Mouse (Mus musculus) neural tube, embryonic 13.5 days (tissue): Measurements from ENCODE around the gene Lamb3. TPM values are rescaled to one million over a fixed set of nuclear protein-coding genes. Genes with fewer than 3 reads are reported as not detected.
A peak's percentile ranks its signal among the peaks of the same experiment; 100 is the strongest.

Source experiments
- ATAC-seq: fragments of 200-750 bp; cut with Nextera tagmentation; 2 replicates; pipeline ENCODE4 v1.8.0; 2017; ENCODE audit warnings: low read depth, mild to moderate bottlenecking, moderate TSS enrichment, moderate library complexity
- H3K27ac ChIP-seq: fragments of 300-500 bp; sonication (generic); replicated peaks from 2 replicates; pipeline ENCODE4 v1.5.1; 2015; ENCODE audit warnings: moderate library complexity, mild to moderate bottlenecking, inconsistent platforms
- H3K27me3 ChIP-seq: fragments of 300-500 bp; sonication (generic); 2 replicates; pipeline ENCODE4 v1.6.1; 2015; ENCODE audit warnings: mild to moderate bottlenecking, inconsistent platforms
- H3K36me3 ChIP-seq: fragments of 300-500 bp; sonication (generic); 2 replicates; pipeline ENCODE4 v1.6.1; 2015; ENCODE audit warnings: mild to moderate bottlenecking, inconsistent platforms
- H3K4me1 ChIP-seq: fragments of 300-500 bp; sonication (generic); replicated peaks from 2 replicates; pipeline ENCODE4 v1.6.1; 2015; ENCODE audit warnings: inconsistent platforms
- H3K4me2 ChIP-seq: fragments of 300-500 bp; sonication (generic); 2 replicates; pipeline ENCODE4 v1.6.1; 2015; ENCODE audit warnings: inconsistent platforms, mild to moderate bottlenecking, moderate library complexity
- H3K4me3 ChIP-seq: fragments of 300-500 bp; sonication (generic); 2 replicates; pipeline ENCODE4 v1.5.1; 2015; ENCODE audit warnings: mild to moderate bottlenecking, inconsistent platforms
- H3K9ac ChIP-seq: fragments of 300-500 bp; sonication (generic); 2 replicates; pipeline ENCODE4 v1.6.1; 2015; ENCODE audit warnings: moderate library complexity, mild to moderate bottlenecking, inconsistent platforms
- H3K9me3 ChIP-seq: fragments of 300-500 bp; sonication (generic); 2 replicates; pipeline ENCODE4 v1.6.1; 2016; ENCODE audit warnings: inconsistent platforms
- WGBS: fragments of 180-500 bp; shearing (Covaris S2); methylation state at CpG from one replicate; pipeline ENCODE4 v1.1.7; 2015; 5-methylcytosine and 5-hydroxymethylcytosine counted together
- polyA plus RNA-seq: library from polyadenylated mRNA; unstranded; fragments of >200 nt; fragmentation: Nextera tagmentation; extraction: Ambion mirVana; gene quantifications from 2 replicates; pipeline ENCODE4 v1.2.1, GENCODE M21; 2015

The Lamb3 gene
- polyA plus RNA-seq, 1 experiment from 2014 or later = 0.74 TPM

DNA sequence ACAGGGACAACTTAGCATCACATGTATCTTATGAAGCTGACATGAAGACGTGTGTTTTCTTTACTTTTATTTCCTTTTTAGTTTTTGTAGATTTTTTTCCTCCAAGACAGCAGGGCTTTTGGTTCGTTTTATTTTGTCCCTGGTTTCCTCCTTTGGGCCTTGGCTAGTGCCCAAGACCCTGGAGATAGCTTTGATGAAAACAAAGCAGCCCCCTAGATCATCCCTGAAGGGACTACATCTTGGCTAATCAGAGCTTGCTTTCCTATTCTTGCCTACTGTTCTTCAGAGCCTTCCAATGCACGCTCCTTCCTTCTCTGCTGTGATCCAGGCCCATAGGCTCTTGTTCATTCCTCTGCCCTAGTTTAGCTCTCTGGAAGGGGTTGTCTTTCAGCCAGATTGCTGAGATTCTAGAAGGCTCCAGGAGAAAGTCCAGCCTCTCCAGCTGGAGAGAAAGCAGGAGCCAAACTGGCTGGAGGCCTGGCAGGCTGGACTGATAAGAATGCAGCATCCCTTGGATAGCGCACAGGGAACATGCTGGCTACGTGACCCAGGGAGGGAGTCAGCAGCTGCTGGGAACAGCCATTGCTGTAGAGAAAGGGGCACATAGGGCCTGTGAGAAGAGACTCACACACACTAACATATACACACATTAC lies 108.3 kb downstream of the Lamb3 start:
- 0 out of 2 replicates have a peak overlapping the region, but pooled peaks have one; percentile 9 for H3K27ac ChIP-seq
- H3K4me3 ChIP-seq = no peak overlapping the region
- no peak overlapping the region for H3K9ac ChIP-seq
- no peaks in the 10 kb centered on the region for H3K36me3 ChIP-seq
- H3K4me1 ChIP-seq = peaks cover 14% of the 10 kb centered on the region
- 76% methylated on average over 5 of the region's 5 CpGs for WGBS
- no peak for ATAC-seq
- H3K9me3 ChIP-seq = no peaks in the 10 kb centered on the region
- no peaks in the 10 kb centered on the region for H3K27me3 ChIP-seq
- no peak overlapping the region for H3K4me2 ChIP-seq

DNA sequence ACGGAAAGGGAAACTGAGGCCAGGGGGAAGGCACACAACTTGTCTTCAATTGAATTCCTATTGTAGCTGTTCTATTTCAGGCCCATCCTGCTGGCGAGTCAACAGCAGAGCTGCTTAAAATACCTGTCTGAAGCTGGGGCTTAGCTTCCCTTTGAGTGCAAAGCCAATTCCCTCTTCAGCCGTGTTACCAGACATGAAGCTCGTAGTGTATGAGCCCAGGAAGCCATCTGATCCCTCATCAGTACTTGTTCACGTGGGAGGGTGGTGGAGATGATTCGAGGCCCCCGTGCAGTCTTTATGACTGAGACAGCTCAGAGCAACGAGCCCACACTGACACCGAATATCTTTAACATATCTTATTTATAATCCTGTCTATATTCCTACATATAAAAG lies 108.9 kb downstream of the Lamb3 start:
- 0 out of 2 replicates have a peak overlapping the region, but pooled peaks have one; percentile 9 for H3K27ac ChIP-seq

DNA sequence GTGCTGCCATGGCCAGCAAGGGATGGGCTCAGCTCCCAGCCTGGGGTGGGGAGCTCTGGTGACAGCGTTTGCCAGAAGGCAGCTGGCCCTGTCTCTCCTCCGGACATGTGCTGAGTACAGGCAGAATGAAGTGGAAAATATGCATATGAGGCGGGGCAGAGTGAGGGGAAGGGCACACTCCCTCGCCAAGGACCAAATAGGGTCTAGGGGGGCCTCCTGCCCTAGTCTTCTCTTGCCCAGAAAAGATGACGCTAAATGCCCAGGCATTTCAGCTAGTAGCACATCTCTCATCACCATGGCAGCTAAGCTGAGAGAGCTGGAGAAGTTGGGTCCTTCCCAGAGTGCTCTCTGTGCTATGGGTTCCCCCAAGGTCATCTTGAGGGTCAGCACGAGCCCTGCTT lies 109.7 kb downstream of the Lamb3 start:
- Histone ChIP-seq H3K36me3 (no peaks in the 10 kb centered on the region), H3K4me1 (peaks cover 14% of the 10 kb centered on the region), H3K9me3 (no peaks in the 10 kb centered on the region), H3K27ac (no peak overlapping the region), H3K4me2 (no peak overlapping the region), H3K4me3 (no peak overlapping the region), H3K9ac (no peak overlapping the region), H3K27me3 (no peaks in the 10 kb centered on the region)
- WGBS = 41% methylated on average over 6 of the region's 6 CpGs
- ATAC-seq = no peak

More for the DNA sequence above, 108.9 kb downstream of the Lamb3 start:
- ATAC-seq = no peak
- no peak overlapping the region for H3K4me2 ChIP-seq
- H3K27me3 ChIP-seq = no peaks in the 10 kb centered on the region
- peaks cover 14% of the 10 kb centered on the region for H3K4me1 ChIP-seq
- no peak overlapping the region for H3K9ac ChIP-seq
- WGBS = 82% methylated on average over 9 of the region's 9 CpGs
- H3K4me3 ChIP-seq = no peak overlapping the region
- H3K36me3 ChIP-seq = no peaks in the 10 kb centered on the region
- no peaks in the 10 kb centered on the region for H3K9me3 ChIP-seq

DNA sequence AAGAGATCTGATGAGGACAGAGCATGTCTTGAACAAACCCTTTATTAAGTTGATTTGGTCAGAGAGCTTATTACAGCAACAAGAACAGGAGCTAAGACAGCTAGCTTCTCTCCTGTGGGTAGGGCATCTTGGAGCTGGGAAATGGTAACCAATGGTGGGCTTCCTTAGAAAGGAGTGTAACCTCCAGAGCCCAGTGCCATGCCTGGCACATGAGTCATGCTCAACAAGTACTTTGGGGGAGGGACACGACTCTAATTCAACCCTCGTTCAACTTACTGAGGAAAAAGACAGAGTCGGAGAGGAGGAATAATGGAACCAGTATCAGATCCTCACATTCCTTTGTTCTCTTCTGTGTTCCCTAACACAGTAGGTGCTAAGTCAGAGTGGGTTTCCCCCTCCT lies 112.2 kb downstream of the Lamb3 start:
- H3K36me3 ChIP-seq = no peaks in the 10 kb centered on the region

DNA sequence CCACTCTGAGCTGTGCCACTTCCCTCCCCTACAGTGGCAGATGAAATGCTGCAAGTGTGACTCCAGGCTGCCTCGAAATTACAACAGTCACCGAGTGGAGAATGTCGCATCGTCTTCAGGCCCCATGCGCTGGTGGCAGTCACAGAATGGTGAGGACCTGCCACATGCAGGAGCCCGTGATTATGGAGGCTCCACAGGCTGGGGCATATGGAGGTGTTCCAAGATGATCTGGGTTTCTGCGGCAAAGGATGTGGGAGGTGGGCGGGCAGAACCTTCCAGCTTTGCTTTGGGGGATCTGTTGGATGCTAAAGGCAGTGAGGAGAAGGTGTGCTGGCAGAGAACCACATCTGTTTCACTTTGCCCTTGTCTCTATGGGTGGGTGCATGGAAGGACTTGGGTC lies 112.9 kb downstream of the Lamb3 start:
- no peak overlapping the region for H3K9ac ChIP-seq
- no peak overlapping the region for H3K27ac ChIP-seq
- H3K4me2 ChIP-seq = no peak overlapping the region
- no peaks in the 10 kb centered on the region for H3K9me3 ChIP-seq
- H3K36me3 ChIP-seq = no peaks in the 10 kb centered on the region
- WGBS = 89% methylated on average over 8 of the region's 8 CpGs
- no peak overlapping the region for H3K4me3 ChIP-seq
- ATAC-seq = no peak
- no peaks in the 10 kb centered on the region for H3K27me3 ChIP-seq
- H3K4me1 ChIP-seq = peaks cover 14% of the 10 kb centered on the region

More for the DNA sequence above, 112.2 kb downstream of the Lamb3 start:
- no peak for ATAC-seq
- H3K9me3 ChIP-seq = no peaks in the 10 kb centered on the region
- WGBS = 61% methylated on average over 3 of the region's 3 CpGs
- no peaks in the 10 kb centered on the region for H3K27me3 ChIP-seq
- peaks cover 14% of the 10 kb centered on the region for H3K4me1 ChIP-seq
- no peak overlapping the region for H3K27ac ChIP-seq
- no peak overlapping the region for H3K4me2 ChIP-seq
- no peak overlapping the region for H3K9ac ChIP-seq
- no peak overlapping the region for H3K4me3 ChIP-seq

DNA sequence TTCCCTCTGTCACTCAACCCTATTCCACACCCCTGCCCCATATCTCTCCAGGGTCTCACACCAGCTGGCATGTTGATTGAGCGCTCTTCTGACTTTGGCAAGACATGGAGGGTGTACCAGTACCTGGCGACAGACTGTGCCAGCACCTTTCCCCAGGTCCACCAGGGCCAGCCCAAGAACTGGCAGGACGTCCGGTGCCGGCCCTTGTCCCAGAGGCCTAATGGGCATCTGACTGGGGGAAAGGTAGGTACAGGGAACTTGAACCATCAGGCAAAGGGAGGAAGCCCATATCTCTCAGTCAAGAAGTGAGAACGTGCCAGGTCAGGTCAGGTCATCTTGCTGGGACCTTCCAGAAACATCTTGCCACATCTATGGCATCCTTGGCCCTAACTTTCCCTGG lies 116.2 kb downstream of the Lamb3 start:
- Histone ChIP-seq H3K27ac (no peak overlapping the region), H3K4me1 (peaks cover 9% of the 10 kb centered on the region; the same call in 1 of the 2 replicates), H3K27me3 (no peaks in the 10 kb centered on the region), H3K4me3 (no peak overlapping the region), H3K36me3 (no peaks in the 10 kb centered on the region), H3K4me2 (no peak overlapping the region), H3K9ac (no peak overlapping the region), H3K9me3 (no peaks in the 10 kb centered on the region)
- WGBS = 93% methylated on average over 6 of the region's 6 CpGs
- ATAC-seq = no peak

DNA sequence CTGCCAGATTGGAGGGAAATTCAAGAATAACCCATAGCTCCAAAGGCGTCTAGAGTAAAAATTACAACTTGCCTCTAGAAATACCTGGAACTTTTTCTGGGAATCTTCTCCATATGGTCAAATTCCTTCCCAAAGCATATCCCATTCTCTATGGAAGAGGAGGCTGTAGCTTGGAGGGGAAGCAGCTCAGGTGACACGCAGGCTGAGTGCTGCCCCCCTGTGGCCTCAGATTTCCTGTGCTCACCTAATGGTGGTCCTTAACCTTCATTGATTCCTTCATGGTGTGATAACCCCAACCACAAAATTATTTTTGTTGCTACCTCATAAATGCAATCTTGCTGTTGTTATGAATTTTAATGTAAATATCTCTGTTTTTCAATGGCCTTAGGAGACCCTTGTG lies 116.7 kb downstream of the Lamb3 start:
- Histone ChIP-seq H3K27ac (no peak overlapping the region), H3K4me3 (no peak overlapping the region), H3K9me3 (no peaks in the 10 kb centered on the region), H3K36me3 (no peaks in the 10 kb centered on the region), H3K27me3 (no peaks in the 10 kb centered on the region), H3K9ac (no peak overlapping the region), H3K4me1 (peaks cover 9% of the 10 kb centered on the region; the same call in 1 of the 2 replicates), H3K4me2 (no peak overlapping the region)
- 43% methylated on average over 2 of the region's 2 CpGs for WGBS
- ATAC-seq = no peak

DNA sequence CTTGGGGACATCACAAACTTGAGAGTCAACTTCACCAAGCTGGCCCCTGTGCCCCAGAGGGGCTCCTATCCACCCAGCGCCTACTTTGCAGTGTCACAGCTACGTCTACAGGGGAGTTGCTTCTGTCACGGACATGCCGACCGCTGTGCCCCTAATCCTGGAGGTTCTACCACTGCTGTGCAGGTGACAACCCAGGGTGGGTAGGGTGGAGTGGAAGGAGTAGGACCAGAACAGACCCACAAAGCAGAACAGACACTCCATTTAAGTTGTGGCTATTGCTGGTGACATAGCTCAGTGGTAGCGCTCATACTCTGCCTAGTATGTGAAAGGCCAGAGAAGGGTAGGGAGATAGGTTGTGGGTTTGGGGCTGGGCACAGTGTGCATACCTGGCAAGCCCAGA lies 118.4 kb downstream of the Lamb3 start:
- H3K36me3 ChIP-seq = no peaks in the 10 kb centered on the region
- no peak overlapping the region for H3K4me3 ChIP-seq
- WGBS = 94% methylated on average over 6 of the region's 6 CpGs

DNA sequence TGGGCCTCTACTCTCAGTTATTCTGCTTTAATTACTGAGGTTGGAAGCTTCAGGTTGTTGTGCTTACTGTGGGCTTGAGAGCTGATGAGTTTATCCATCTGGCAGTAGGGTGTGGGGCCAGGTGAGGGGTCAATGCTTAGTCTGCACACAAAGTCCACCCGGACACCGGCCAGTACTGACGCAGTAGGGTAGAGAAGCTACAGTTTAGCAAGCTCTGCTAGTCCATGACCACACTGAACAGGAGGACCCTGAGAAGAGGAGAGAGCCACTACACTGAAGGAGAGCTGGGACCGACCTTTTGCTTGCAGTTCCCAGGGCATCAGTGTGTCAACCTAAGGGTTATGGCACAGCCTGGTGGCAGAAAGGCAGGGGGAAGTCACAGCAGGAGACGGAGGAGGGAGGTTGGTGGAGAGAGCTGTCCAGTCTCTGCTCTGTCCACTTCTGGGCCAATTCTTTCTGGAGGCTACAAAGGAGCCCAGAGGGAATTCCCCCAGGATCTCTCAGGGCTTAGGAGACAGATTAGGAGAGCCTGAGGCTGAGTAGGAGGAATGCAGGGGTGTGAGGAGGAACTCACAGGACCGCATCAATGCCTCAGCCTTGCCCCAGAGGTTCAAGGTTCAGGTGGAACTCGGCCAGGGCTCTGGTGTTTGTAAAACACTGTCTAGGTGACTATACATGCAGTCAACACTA lies 119.1 kb downstream of the Lamb3 start:
- peaks cover 15% of the 10 kb centered on the region for H3K4me1 ChIP-seq
- no peaks in the 10 kb centered on the region for H3K9me3 ChIP-seq
- no peaks in the 10 kb centered on the region for H3K36me3 ChIP-seq
- H3K27ac ChIP-seq = no peak overlapping the region
- ATAC-seq = no peak
- H3K9ac ChIP-seq = no peak overlapping the region
- 73% methylated on average over 7 of the region's 7 CpGs for WGBS
- H3K4me3 ChIP-seq = no peak overlapping the region
- H3K27me3 ChIP-seq = no peaks in the 10 kb centered on the region
- no peak overlapping the region for H3K4me2 ChIP-seq

More for the DNA sequence above, 118.4 kb downstream of the Lamb3 start:
- Histone ChIP-seq H3K9ac (no peak overlapping the region), H3K4me1 (peaks cover 15% of the 10 kb centered on the region), H3K27me3 (no peaks in the 10 kb centered on the region), H3K9me3 (no peaks in the 10 kb centered on the region), H3K4me2 (no peak overlapping the region), H3K27ac (no peak overlapping the region)
- ATAC-seq = no peak

DNA sequence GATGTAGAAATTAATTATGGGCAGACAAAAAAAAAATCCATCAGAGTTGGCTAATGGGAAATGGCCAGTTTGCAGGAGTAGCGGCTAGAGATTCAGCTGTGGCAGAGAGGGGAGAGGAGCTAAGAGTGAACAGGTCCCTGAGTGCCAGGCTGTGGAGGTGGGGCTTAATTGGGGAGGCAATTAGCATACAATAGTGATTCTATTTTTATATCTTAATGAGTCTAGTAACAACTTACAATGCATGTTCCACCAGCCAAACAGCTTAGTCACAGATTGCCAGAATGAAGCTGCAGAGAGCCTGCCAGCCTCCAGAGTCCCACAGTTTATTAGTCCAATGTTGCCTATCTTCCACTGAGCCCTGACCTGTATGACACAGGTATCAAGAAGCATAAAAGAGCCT lies 119.7 kb downstream of the Lamb3 start:
- WGBS = 68% methylated on average over 1 of the region's 1 CpGs
- Histone ChIP-seq H3K4me1 (peaks cover 15% of the 10 kb centered on the region), H3K4me2 (no peak overlapping the region), H3K9ac (no peak overlapping the region), H3K27ac (no peak overlapping the region), H3K36me3 (no peaks in the 10 kb centered on the region), H3K27me3 (no peaks in the 10 kb centered on the region), H3K4me3 (no peak overlapping the region), H3K9me3 (no peaks in the 10 kb centered on the region)
- no peak for ATAC-seq

DNA sequence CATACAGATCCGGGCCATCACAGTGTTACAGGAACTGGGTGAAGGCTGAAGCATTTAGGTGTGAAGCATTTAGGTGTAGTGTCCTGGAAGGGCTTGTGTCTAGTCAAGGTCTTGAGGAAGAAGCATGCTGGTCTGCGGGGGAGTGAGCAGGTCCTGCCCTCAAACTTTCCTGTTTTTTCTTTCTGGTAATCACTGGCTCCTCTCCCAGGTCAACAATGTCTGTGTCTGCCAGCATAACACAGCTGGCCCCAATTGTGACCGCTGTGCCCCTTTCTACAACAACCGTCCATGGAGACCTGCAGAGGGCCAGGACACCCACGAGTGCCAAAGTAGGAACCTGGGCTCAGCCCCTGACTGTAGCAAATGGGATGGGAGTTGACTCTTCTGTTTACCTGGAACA lies 120.2 kb downstream of the Lamb3 start:
- H3K9me3 ChIP-seq = no peaks in the 10 kb centered on the region
- peaks cover 15% of the 10 kb centered on the region for H3K4me1 ChIP-seq
- H3K27ac ChIP-seq = no peak overlapping the region
- no peaks in the 10 kb centered on the region for H3K36me3 ChIP-seq
- WGBS = 78% methylated on average over 5 of the region's 5 CpGs
- H3K4me3 ChIP-seq = no peak overlapping the region
- no peak for ATAC-seq
- H3K27me3 ChIP-seq = no peaks in the 10 kb centered on the region
- H3K4me2 ChIP-seq = no peak overlapping the region
- no peak overlapping the region for H3K9ac ChIP-seq

DNA sequence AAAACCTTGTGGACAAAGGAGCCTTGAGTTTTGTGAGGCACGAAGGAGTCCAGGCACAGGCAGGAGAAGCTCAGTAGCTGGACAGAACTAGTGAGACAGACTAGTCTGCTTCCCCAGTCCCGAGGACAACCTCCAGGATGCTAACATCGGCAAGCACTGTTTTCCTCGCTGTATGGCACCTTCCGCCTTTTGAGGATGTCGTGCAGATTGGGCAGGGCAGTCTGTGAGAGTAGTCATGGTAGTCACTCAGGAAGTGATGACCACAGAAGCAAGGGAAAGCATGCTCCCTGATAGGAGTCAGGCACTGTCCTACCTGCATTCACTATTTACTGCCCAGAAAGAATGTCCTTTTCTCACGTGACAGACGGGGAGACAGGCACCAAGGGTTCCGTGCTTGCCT lies 122.1 kb downstream of the Lamb3 start:
- Histone ChIP-seq H3K27ac (no peak overlapping the region), H3K4me2 (no peak overlapping the region), H3K9me3 (no peaks in the 10 kb centered on the region), H3K36me3 (no peaks in the 10 kb centered on the region), H3K4me3 (no peak overlapping the region), H3K27me3 (no peaks in the 10 kb centered on the region), H3K9ac (no peak overlapping the region), H3K4me1 (peaks cover 19% of the 10 kb centered on the region)
- no peak for ATAC-seq
- 88% methylated on average over 9 of the region's 9 CpGs for WGBS

DNA sequence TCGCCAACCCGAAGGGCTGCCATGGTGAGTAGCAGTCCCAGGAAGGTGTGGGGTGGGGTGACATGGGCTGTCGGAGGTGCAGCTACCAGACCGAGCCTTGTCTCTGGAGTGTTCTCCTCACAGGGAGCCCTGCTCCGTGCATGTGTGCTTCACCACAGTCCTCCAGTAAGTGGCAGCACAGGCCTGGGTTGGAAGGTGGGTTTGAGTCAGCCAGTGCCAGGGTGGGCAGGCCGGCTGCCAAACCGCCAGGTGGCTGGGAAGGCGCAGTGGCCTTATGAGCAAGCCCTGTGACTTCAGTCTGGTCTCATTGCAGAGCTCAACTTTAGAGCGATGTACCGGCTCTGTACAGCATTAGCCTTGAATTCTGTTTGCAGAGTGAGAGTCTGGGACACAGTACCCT lies 122.7 kb downstream of the Lamb3 start:
- no peak overlapping the region for H3K4me2 ChIP-seq
- no peak overlapping the region for H3K27ac ChIP-seq
- H3K9ac ChIP-seq = no peak overlapping the region
- 40% methylated on average over 10 of the region's 10 CpGs for WGBS
- H3K27me3 ChIP-seq = no peaks in the 10 kb centered on the region
- H3K4me3 ChIP-seq = no peak overlapping the region
- peaks cover 26% of the 10 kb centered on the region for H3K4me1 ChIP-seq
- no peaks in the 10 kb centered on the region for H3K36me3 ChIP-seq
- H3K9me3 ChIP-seq = no peaks in the 10 kb centered on the region
- ATAC-seq = peak; percentile 89
